Mouse (Mus musculus) lung, embryonic 15.5 days (tissue): ENCODE measurements around the gene Nacad. TPM values are rescaled to one million over a fixed set of nuclear protein-coding genes. Genes with fewer than 3 reads are reported as not detected.

ENCODE experiments used
- ATAC-seq: fragments of 200-750 bp; cut with Nextera tagmentation; 2 replicates; pipeline ENCODE4 v1.8.0; 2017; ENCODE audit warnings: moderate number of reproducible peaks, borderline replicate concordance; ENCODE audit not compliant: low FRiP score, low TSS enrichment; ENCODE audit errors: extremely low read depth
- H3K27ac ChIP-seq: fragments of 300-500 bp; sonication (generic); 2 replicates; pipeline ENCODE4 v1.5.1; 2015; ENCODE audit warnings: moderate library complexity, mild to moderate bottlenecking, inconsistent platforms
- H3K27me3 ChIP-seq: fragments of 300-500 bp; sonication (generic); 2 replicates; pipeline ENCODE4 v1.6.1; 2015; ENCODE audit warnings: inconsistent platforms
- H3K36me3 ChIP-seq: fragments of 300-500 bp; sonication (generic); 2 replicates; pipeline ENCODE4 v1.6.1; 2015; ENCODE audit warnings: inconsistent platforms
- H3K4me1 ChIP-seq: fragments of 300-500 bp; sonication (generic); 2 replicates; pipeline ENCODE4 v1.6.1; 2015; ENCODE audit warnings: inconsistent platforms
- H3K4me2 ChIP-seq: fragments of 300-500 bp; sonication (generic); 2 replicates; pipeline ENCODE4 v1.6.1; 2015; ENCODE audit warnings: inconsistent platforms, mild to moderate bottlenecking, moderate library complexity
- H3K4me3 ChIP-seq: fragments of 300-500 bp; sonication (generic); 2 replicates; pipeline ENCODE4 v1.5.1; 2015; ENCODE audit warnings: mild to moderate bottlenecking, inconsistent platforms
- H3K9ac ChIP-seq: fragments of 300-500 bp; sonication (generic); 2 replicates; pipeline ENCODE4 v1.6.1; 2015; ENCODE audit warnings: inconsistent platforms
- H3K9me3 ChIP-seq: fragments of 300-500 bp; sonication (generic); 2 replicates; pipeline ENCODE4 v1.6.1; 2016; ENCODE audit warnings: inconsistent platforms
- WGBS: fragments of 180-500 bp; shearing (Covaris S2); methylation state at CpG from one replicate; pipeline ENCODE4 v1.1.7; 2015; 5-methylcytosine and 5-hydroxymethylcytosine counted together
- polyA plus RNA-seq: library from polyadenylated mRNA; unstranded; fragments of >200 nt; fragmentation: Nextera tagmentation; extraction: Ambion mirVana; gene quantifications from 2 replicates; pipeline ENCODE4 v1.2.1, GENCODE M21; 2015

The Nacad gene
- polyA plus RNA-seq, 1 experiment from 2014 or later: 2.1 TPM

- H3K9ac ChIP-seq: peak overlapping the region; percentile 67
- WGBS: 9% methylated on average over 16 of the region's 16 CpGs
- peak overlapping the region; percentile 68 for H3K4me2 ChIP-seq
- no peaks in the 10 kb centered on the region for H3K27me3 ChIP-seq
- peaks cover 28% of the 10 kb centered on the region for H3K4me1 ChIP-seq
- H3K9me3 ChIP-seq: no peaks in the 10 kb centered on the region
- H3K27ac ChIP-seq: peak overlapping the region; percentile 86
- H3K4me3 ChIP-seq: peak overlapping the region; percentile 65
- H3K36me3 ChIP-seq: peaks cover 30% of the 10 kb centered on the region
- peak; percentile 10; the same call in 1 of the 2 replicates for ATAC-seq
Observed at GRCm38 (mm10) chr11:6626388-6626772, 20.5 kb upstream of the Nacad start.

DNA sequence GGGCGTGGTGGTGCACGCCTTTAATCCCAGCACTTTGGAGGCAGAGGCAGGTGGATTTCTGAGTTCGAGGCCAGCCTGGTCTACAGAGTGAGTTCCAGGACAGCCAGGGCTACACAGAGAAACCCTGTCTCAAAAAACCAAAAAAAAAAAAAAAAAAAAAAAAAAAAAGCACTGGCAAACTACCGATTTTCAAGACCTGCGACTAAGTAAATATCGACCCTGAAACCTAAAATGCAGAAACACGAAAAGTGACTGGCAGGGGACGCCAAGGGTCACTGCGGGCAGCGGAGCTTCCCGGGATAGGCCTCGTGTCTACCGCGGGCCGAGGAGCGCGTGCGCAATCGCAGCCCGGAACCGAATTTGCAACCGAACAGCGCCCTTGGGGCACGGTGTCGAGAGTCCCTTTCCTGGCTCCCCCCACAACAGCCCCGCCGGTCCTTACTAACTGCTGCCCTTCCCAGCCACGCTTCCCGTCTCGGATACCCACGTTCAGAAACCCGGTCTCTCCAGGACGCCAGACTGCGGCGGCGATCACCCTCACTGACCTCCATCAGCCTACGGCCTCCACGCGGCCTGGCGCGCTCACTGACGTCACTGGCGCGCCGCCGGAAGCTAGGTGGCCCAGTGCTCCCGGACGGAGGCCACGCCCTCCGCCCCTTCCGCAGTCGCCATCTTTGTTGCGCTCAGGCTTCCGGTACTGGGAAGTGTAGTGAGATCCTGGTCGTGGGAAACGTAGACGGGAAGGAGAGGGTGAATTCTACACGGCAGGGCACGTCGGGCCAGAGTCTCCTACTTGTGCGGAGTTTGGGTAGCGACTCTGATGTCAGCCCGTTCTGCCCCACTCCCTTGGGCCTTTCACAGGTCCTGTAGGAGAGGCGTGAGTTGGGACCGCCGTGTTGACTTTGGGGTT lies 19.9 kb upstream of the Nacad start, which contains the start of gene Tbrg4:
Tbrg4 (minus strand) TSS at position 590 of the 910 bp plus-strand sequence.
- peak within 1 kb of the TSS; percentile 67 for H3K9ac ChIP-seq
- under 1% methylated on average over 66 of the region's 66 CpGs for WGBS
- H3K4me1 ChIP-seq: peaks cover 28% of the 10 kb centered on the region
- peak; percentile 96 for ATAC-seq
- no peaks in the 10 kb centered on the region for H3K9me3 ChIP-seq
- H3K27me3 ChIP-seq: no peaks in the 10 kb centered on the region
- peak within 1 kb of the TSS; percentile 68 for H3K4me2 ChIP-seq
- H3K36me3 ChIP-seq: peaks cover 36% of the 10 kb centered on the region
- peak within 1 kb of the TSS; percentile 86 for H3K27ac ChIP-seq
- H3K4me3 ChIP-seq: peak within 1 kb of the TSS; percentile 65

- Histone ChIP-seq H3K36me3 (peaks cover 46% of the 10 kb centered on the region), H3K4me2 (peak overlapping the region; percentile 56), H3K27ac (no peak overlapping the region), H3K9me3 (no peaks in the 10 kb centered on the region), H3K9ac (peak overlapping the region; percentile 52), H3K4me3 (peak overlapping the region; percentile 65), H3K27me3 (no peaks in the 10 kb centered on the region), H3K4me1 (peaks cover 28% of the 10 kb centered on the region)
- 60% methylated on average over 14 of the region's 14 CpGs for WGBS
- no peak for ATAC-seq
Observed at GRCm38 (mm10) chr11:6624619-6625382, 18.9 kb upstream of the Nacad start.

- Histone ChIP-seq H3K27ac (no peak overlapping the region), H3K4me2 (peak overlapping the region; percentile 27; the same call in 1 of the 2 replicates), H3K27me3 (no peaks in the 10 kb centered on the region), H3K9me3 (no peaks in the 10 kb centered on the region), H3K4me1 (peaks cover 28% of the 10 kb centered on the region), H3K36me3 (peaks cover 57% of the 10 kb centered on the region), H3K9ac (no peak overlapping the region), H3K4me3 (no peak overlapping the region)
- WGBS: 85% methylated on average over 10 of the region's 10 CpGs
- ATAC-seq: no peak
Observed at GRCm38 (mm10) chr11:6623704-6624103, 17.9 kb upstream of the Nacad start.

DNA sequence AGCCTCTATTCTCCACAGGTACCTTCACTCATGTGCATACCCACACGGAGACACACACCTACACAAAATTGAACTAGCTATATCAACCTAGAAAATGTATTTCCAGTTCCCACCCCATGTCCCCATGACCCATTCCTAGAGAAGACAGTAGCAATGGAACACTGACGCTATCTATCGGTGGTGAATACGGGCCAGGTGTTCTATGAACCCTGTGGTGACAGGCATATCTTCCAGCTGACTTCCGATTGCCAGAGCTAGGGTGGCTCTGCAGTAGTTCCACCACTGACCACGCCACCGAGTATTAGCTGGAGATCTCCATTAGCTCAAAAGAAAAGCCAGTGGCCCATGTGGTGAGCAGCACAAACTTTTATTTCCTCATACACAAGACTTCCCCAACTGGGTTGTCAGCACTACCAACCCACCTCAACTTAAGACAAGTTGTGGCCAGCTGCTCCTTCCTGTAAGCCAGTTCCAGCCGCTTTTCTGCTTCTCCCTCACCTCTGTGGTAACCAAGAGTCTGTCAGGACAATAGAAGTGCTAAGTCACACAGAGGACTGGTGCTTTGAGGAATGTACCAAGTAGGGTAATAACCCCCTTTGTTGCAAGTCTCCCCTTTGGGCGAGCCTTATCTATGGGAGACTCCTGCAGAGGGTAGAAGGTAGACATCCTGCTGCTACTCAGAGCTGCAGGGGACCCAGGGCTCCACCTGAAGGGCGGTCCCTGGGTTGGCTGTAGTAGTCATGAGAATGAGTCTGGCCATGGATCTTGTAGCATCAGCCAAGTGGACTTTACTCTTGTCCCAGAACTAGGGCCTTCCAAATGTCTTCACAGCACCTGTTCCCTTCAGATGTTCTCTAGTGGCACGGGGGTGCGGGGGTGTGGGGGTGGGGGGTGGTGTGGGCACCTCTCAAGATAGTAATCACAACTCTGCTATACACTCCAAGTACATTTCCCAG lies 9.7 kb upstream of the Nacad start:
- no peak for ATAC-seq
- Histone ChIP-seq H3K27me3 (no peaks in the 10 kb centered on the region), H3K4me2 (no peak overlapping the region), H3K27ac (no peak overlapping the region), H3K36me3 (peaks cover 79% of the 10 kb centered on the region), H3K9me3 (no peaks in the 10 kb centered on the region), H3K4me1 (no peaks in the 10 kb centered on the region), H3K9ac (no peak overlapping the region), H3K4me3 (no peak overlapping the region)
- 85% methylated on average over 12 of the region's 12 CpGs for WGBS

GRCm38 (mm10) chr11:6605021-6605481 lies 802 bp downstream of the Nacad start:
- no peak overlapping the region for H3K27ac ChIP-seq
- peaks cover 23% of the 10 kb centered on the region for H3K27me3 ChIP-seq
- no peaks in the 10 kb centered on the region for H3K36me3 ChIP-seq
- ATAC-seq: no peak
- peak overlapping the region; percentile 76 for H3K4me2 ChIP-seq
- H3K4me3 ChIP-seq: peak overlapping the region; percentile 39
- no peaks in the 10 kb centered on the region for H3K9me3 ChIP-seq
- peak overlapping the region; percentile 24; the same call in 1 of the 2 replicates for H3K9ac ChIP-seq
- peaks cover 39% of the 10 kb centered on the region for H3K4me1 ChIP-seq
- 15% methylated on average over 10 of the region's 13 CpGs for WGBS

DNA sequence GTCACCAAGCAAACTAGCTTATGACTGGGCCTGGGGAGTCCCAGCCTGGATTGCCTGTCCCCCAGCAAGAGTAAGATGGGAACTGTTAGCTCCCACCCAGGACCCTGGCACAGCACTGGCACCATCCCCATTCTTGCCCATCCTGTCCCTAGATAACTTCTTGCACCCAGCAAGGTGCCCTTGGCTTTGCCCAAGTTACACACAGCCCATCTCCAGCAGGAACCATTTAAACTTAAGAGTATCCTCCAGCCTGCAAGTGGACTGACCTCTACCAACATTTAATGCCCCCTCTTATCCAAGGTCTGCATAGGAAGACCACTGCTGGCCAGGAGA lies 1.3 kb downstream of the Nacad start:
- no peak overlapping the region for H3K27ac ChIP-seq
- H3K4me2 ChIP-seq: peak overlapping the region; percentile 76
- H3K27me3 ChIP-seq: peaks cover 23% of the 10 kb centered on the region
- ATAC-seq: no peak
- H3K36me3 ChIP-seq: no peaks in the 10 kb centered on the region
- H3K4me1 ChIP-seq: peaks cover 39% of the 10 kb centered on the region
- H3K9ac ChIP-seq: no peak overlapping the region
- no peak overlapping the region for H3K4me3 ChIP-seq
- H3K9me3 ChIP-seq: no peaks in the 10 kb centered on the region

DNA sequence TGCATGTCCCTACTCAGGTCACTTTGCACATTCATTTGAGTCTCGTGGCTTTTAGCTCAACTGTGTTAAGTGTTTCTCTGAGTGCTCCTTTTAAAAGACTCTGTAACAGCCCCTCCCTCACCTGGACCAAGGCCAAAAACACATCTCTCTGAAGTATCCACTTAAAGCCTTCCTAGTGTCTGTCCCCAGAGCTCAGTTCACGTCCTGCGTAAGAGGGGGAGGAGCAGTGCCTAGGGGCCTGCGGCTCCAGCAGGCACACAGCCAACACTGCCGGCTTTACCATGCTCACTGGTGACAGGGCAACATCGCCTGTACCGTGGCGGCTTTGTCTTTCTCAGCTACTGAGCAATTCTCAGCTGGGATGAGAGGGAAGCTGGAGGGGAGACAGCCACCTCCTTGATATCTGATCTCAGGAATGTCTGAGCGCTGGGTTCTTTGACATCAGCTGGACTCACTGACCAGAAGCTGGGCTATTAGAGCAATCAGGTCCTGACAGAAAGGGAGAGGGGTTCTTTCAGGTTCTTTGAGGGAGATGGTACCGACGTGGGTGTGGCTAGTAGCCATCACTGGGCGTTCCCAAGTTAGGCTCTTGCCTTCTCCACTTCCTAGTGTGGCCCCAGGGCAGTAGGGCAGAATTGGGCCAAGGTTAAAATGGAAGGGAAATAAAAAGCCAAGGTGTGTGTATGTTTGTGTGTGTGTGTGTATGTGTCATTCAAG lies 1.8 kb downstream of the Nacad start:
- H3K9me3 ChIP-seq: no peaks in the 10 kb centered on the region
- ATAC-seq: peak; percentile 79
- 11% methylated on average over 12 of the region's 12 CpGs for WGBS
- peak overlapping the region; percentile 44 for H3K4me2 ChIP-seq
- peak overlapping the region; percentile 10; the same call in 1 of the 2 replicates for H3K4me3 ChIP-seq
- H3K4me1 ChIP-seq: peaks cover 39% of the 10 kb centered on the region
- H3K27ac ChIP-seq: no peak overlapping the region
- no peaks in the 10 kb centered on the region for H3K36me3 ChIP-seq
- H3K27me3 ChIP-seq: peaks cover 23% of the 10 kb centered on the region
- H3K9ac ChIP-seq: no peak overlapping the region

DNA sequence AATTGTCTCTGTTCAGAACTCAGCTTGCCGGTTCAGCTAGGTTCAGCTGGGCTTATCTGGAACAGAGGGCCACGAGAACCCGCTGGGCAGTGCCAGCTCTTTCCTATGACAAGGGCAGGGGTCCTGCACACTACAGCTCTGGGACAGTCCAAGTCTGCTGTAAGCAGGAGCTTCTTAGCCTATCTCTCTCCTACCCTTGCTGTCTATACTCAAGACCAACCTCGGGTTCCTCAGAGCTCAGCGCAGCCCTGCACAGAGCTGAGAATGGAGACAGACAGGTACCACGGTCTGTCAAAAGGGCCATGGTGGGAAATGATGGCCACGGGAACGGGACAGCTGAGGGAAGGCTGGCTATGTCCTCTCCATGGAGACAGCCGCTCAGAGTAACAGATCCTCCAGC lies 2.6 kb downstream of the Nacad start:
- Histone ChIP-seq H3K4me1 (peaks cover 47% of the 10 kb centered on the region), H3K4me3 (no peak overlapping the region), H3K36me3 (no peaks in the 10 kb centered on the region; the same call in 1 of the 2 replicates), H3K9me3 (no peaks in the 10 kb centered on the region), H3K27ac (no peak overlapping the region), H3K4me2 (no peak overlapping the region; the same call in 1 of the 2 replicates), H3K9ac (no peak overlapping the region), H3K27me3 (peaks cover 23% of the 10 kb centered on the region)
- 61% methylated on average over 9 of the region's 9 CpGs for WGBS
- no peak for ATAC-seq

DNA sequence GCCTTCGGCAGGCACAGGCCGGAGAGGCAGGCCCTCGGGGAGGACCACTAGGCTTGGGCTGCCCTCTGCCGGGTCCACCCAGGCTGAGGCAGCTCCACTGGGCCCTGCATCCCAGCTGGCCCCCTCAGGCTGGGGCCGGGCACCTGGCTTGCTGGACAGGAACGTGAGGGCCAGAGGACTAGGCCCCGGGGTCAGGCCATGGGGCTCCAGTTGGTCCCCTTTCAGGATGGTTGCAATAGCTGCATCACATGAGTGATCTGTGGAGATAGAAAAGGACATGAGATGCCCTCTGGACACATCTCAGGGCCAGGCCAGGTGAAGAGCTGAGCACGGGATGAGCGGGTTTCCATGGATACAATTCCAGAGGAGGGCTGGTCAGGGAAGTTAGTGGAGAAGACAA lies 3.2 kb downstream of the Nacad start:
- peaks cover 5% of the 10 kb centered on the region; the same call in 1 of the 2 replicates for H3K36me3 ChIP-seq
- H3K4me2 ChIP-seq: no peak overlapping the region
- H3K27ac ChIP-seq: no peak overlapping the region
- H3K4me3 ChIP-seq: no peak overlapping the region
- peaks cover 23% of the 10 kb centered on the region for H3K27me3 ChIP-seq
- H3K9me3 ChIP-seq: no peaks in the 10 kb centered on the region
- H3K4me1 ChIP-seq: peaks cover 50% of the 10 kb centered on the region
- WGBS: 73% methylated on average over 9 of the region's 9 CpGs
- no peak for ATAC-seq
- no peak overlapping the region for H3K9ac ChIP-seq
